Mouse (Mus musculus) lung, adult 2 months (tissue): ENCODE measurements around the gene Tnrc18.

Experiments
- CTCF ChIP-seq: fragments of 200-500 bp; IDR thresholded peaks from 2 replicates; pipeline ENCODE4 v1.5.1; 2011; ENCODE audit warnings: mild to moderate bottlenecking, low read length, control low read depth; ENCODE audit not compliant: insufficient read depth
- POLR2A ChIP-seq: fragments of 200-500 bp; IDR thresholded peaks from 2 replicates; pipeline ENCODE4 v1.6.1; 2011; ENCODE audit warnings: low read depth, mild to moderate bottlenecking, control low read depth, low read length, borderline replicate concordance; ENCODE audit errors: extremely low read depth

GRCm38 (mm10) chr5:142761326-142761983 lies 56.0 kb downstream of the Tnrc18 start:
- no peak for TF ChIP-seq CTCF
- TF ChIP-seq POLR2A: no peak
